Mouse (Mus musculus) liver, adult 2 months (tissue): ENCODE measurements at regions not wholly inside any gene's neighbourhood (a gene's known extent, or its start where the extent isn't known, plus 50 kb on each side); places are given as distances from the start of the nearest gene placed in this dataset.

ENCODE experiments used
- DNase-seq: peaks from one replicate; pipeline ENCODE4 v3.0.0-alpha.2; 2011; ENCODE audit warnings: low read depth, low spot score; ENCODE audit errors: extremely low read depth
- H3K27ac ChIP-seq: fragments of 200-500 bp; replicated peaks from 2 replicates; pipeline ENCODE4 v1.5.1; 2012; ENCODE audit warnings: low read depth, mild to moderate bottlenecking, control low read depth, inconsistent platforms, low read length; ENCODE audit not compliant: insufficient read depth
- H3K27me3 ChIP-seq: fragments of 200-500 bp; 2 replicates; pipeline ENCODE4 v1.6.1; 2012; ENCODE audit warnings: mild to moderate bottlenecking, moderate library complexity, low read length, inconsistent platforms; ENCODE audit not compliant: control insufficient read depth, insufficient read depth
- H3K36me3 ChIP-seq: fragments of 200-500 bp; 2 replicates; pipeline ENCODE4 v1.6.1; 2012; ENCODE audit warnings: low read length, inconsistent platforms; ENCODE audit not compliant: control insufficient read depth, insufficient read depth
- H3K4me1 ChIP-seq: fragments of 200-500 bp; 2 replicates; pipeline ENCODE4 v1.6.1; 2011; ENCODE audit warnings: low read length; ENCODE audit not compliant: control insufficient read depth, insufficient read depth
- H3K4me3 ChIP-seq: fragments of 200-500 bp; 2 replicates; pipeline ENCODE4 v1.5.1; 2011; ENCODE audit warnings: low read depth, mild to moderate bottlenecking, control low read depth, low read length, moderate library complexity; ENCODE audit not compliant: insufficient read depth
- H3K79me2 ChIP-seq: fragments of 200-500 bp; 2 replicates; pipeline ENCODE4 v1.6.1; 2012; ENCODE audit warnings: inconsistent platforms, mild to moderate bottlenecking, low read length, moderate library complexity; ENCODE audit not compliant: control insufficient read depth, insufficient read depth
- H3K9ac ChIP-seq: fragments of 200-500 bp; 2 replicates; pipeline ENCODE4 v1.6.1; 2012; ENCODE audit warnings: low read depth, mild to moderate bottlenecking, control low read depth, inconsistent platforms, low read length
- CTCF ChIP-seq: fragments of 200-500 bp; IDR thresholded peaks from 2 replicates; pipeline ENCODE4 v1.5.1; 2011; ENCODE audit warnings: low read depth, low read length, control low read depth
- POLR2A ChIP-seq: fragments of 200-500 bp; IDR thresholded peaks from 2 replicates; pipeline ENCODE4 v1.6.1; 2011; ENCODE audit warnings: low read length, control low read depth; ENCODE audit not compliant: insufficient read depth; ENCODE audit errors: extremely low read depth
- WGBS: fragments of 180-500 bp; shearing (Covaris S2); methylation state at CpG from one replicate; pipeline ENCODE4 v1.1.7; 2018; 5-methylcytosine and 5-hydroxymethylcytosine counted together

DNA sequence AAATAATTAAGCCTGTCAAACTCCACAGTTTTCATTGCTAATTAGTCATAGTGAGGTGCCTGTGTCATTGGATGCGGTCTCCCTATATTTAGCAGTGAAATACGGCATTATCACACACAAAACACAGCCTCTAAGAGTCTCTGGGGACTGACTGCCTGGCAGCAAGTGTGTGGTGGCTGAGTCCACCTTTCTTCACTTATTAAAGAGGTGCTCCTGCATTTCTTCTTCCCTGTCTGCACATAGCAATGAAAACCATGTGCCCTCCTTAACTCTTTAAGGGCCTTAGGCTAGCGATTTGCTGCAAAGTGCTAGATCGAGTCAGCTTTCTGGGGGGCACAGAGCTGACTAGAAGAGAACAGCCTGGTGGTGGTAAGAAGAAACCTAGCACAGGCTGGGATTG, 799.8 kb downstream of the Kcna4 start:
- DNase-seq = no peak
- 80% methylated on average over 4 of the region's 4 CpGs for WGBS
- H3K36me3 ChIP-seq = no peaks in the 10 kb centered on the region

DNA sequence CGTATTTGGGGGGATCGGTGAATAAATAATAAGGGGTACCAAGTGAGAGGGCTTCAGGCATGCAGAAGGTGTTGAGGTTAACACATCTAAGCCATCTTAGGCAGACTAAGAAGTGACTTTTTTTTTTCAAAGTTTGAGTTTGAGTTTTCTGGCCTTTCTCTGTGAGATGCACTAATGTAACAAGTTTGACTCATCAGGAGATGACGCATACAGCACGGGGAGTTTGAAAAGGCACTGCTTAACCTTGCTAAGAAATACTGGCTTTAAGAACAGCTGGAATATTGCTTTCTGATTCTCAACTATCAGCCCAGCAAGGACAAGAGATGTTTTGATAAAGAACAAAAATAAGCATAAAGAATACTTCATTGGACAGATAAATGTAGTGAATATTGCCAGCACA, 806.6 kb downstream of the Kcna4 start:
- no peak overlapping the region for H3K9ac ChIP-seq
- H3K27ac ChIP-seq = no peak overlapping the region
- H3K4me1 ChIP-seq = no peaks in the 10 kb centered on the region
- no peaks in the 10 kb centered on the region for H3K27me3 ChIP-seq
- H3K79me2 ChIP-seq = no peaks in the 10 kb centered on the region
- no peak for TF ChIP-seq CTCF
- DNase-seq = no peak
- H3K36me3 ChIP-seq = no peaks in the 10 kb centered on the region
- WGBS = 89% methylated on average over 4 of the region's 4 CpGs
- no peak overlapping the region for H3K4me3 ChIP-seq

More for the DNA sequence above, 799.8 kb downstream of the Kcna4 start:
- TF ChIP-seq CTCF (no peak), POLR2A (no peak)
- H3K4me1 ChIP-seq = no peaks in the 10 kb centered on the region
- H3K27me3 ChIP-seq = no peaks in the 10 kb centered on the region
- H3K79me2 ChIP-seq = no peaks in the 10 kb centered on the region
- H3K9ac ChIP-seq = no peak overlapping the region
- no peak overlapping the region for H3K27ac ChIP-seq
- H3K4me3 ChIP-seq = no peak overlapping the region

DNA sequence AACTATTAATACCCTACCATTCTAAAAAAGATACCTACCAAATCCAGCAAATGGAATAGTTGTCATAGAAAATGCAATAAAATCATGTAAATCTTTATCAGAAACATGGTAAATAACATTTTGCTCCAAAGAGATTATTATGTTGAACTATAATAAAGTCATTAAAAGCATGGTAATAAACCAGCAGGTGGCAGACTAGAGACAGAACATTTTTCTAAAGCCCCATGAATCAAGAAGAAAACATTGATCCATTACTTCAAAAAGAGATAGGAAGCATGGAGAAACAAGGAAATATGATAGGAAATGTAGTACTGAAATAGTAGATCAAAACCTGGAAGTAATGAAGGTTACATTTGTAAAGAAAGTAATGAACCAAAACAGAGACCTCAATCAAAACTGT, 819.7 kb downstream of the Kcna4 start:
- TF ChIP-seq POLR2A (no peak), CTCF (no peak)
- Histone ChIP-seq H3K79me2 (no peaks in the 10 kb centered on the region), H3K4me1 (no peaks in the 10 kb centered on the region), H3K27ac (no peak overlapping the region), H3K4me3 (no peak overlapping the region), H3K36me3 (no peaks in the 10 kb centered on the region), H3K27me3 (no peaks in the 10 kb centered on the region), H3K9ac (no peak overlapping the region)
- DNase-seq = peak; percentile 3

DNA sequence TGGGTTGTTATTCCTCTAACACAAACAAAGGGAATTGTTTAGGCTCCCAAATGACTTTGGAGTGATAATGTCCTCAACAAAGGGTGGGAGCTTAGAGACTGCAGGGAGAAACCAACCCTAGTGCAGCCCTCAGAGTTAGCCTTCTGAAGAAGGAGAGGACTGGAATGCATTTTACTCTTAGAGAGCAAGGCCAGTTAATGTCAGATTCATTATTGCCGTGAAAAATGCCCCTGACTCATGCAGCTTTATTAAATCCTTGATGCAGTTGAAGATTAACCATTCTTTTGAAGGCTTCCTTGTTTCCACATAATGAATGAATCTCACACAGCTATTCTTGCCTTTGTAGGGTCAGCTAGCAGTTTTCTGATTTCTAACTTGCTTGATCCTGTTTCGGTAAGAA, 855.3 kb downstream of the Kcna4 start:
- TF ChIP-seq POLR2A = no peak
- TF ChIP-seq CTCF = no peak
- Histone ChIP-seq H3K9ac (no peak overlapping the region), H3K27me3 (no peaks in the 10 kb centered on the region), H3K27ac (no peak overlapping the region), H3K36me3 (no peaks in the 10 kb centered on the region), H3K4me1 (no peaks in the 10 kb centered on the region), H3K79me2 (no peaks in the 10 kb centered on the region), H3K4me3 (no peak overlapping the region)
- 70% methylated on average over 2 of the region's 2 CpGs for WGBS
- DNase-seq = no peak

DNA sequence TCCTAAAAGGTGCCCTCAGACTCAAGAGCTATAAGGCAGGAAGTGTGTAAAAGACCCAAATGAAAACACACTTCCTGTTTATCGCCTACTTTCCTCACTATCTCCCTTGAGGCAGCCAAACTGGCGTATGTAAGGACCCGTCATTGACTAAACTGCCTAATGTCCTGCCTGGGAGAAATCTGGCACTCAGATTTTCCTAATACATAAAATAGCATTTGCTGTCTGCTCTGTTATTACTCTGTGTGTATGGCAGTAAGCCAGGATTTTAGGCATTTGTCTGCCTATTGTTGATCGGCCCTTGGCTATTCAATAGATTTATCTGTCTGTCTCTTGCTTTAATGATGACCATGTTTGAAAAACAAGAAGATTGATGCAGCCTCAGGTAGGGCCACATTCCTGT, 857.8 kb downstream of the Kcna4 start:
- 68% methylated on average over 4 of the region's 4 CpGs for WGBS
- no peak for TF ChIP-seq CTCF
- no peak for TF ChIP-seq POLR2A
- no peaks in the 10 kb centered on the region for H3K4me1 ChIP-seq
- DNase-seq = no peak
- H3K36me3 ChIP-seq = no peaks in the 10 kb centered on the region
- H3K79me2 ChIP-seq = no peaks in the 10 kb centered on the region
- no peak overlapping the region for H3K4me3 ChIP-seq
- no peak overlapping the region for H3K9ac ChIP-seq
- H3K27ac ChIP-seq = no peak overlapping the region
- no peaks in the 10 kb centered on the region for H3K27me3 ChIP-seq

DNA sequence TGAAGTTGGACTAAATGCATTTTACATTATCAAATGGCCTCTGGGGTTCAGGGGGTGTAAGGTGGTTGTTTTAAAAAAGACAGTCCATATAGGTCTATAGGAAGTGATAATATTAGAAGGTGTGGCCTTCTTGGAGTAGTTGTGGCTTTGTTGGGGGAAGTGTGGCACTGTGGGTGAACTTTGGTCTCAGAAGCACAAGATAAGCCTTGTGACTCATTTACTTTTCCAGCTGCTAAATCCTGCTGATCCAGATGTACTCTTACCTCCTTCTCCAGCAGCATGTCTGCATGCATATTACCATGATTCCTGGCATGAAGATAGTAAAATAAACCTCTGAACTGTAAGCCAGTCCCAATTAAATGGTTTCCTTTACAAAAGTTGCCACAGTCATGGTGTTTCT, 865.8 kb downstream of the Kcna4 start:
- Histone ChIP-seq H3K36me3 (no peaks in the 10 kb centered on the region), H3K9ac (no peak overlapping the region), H3K27me3 (no peaks in the 10 kb centered on the region), H3K27ac (no peak overlapping the region), H3K4me1 (no peaks in the 10 kb centered on the region), H3K79me2 (no peaks in the 10 kb centered on the region), H3K4me3 (no peak overlapping the region)
- TF ChIP-seq CTCF = no peak
- peak; percentile 2 for DNase-seq

DNA sequence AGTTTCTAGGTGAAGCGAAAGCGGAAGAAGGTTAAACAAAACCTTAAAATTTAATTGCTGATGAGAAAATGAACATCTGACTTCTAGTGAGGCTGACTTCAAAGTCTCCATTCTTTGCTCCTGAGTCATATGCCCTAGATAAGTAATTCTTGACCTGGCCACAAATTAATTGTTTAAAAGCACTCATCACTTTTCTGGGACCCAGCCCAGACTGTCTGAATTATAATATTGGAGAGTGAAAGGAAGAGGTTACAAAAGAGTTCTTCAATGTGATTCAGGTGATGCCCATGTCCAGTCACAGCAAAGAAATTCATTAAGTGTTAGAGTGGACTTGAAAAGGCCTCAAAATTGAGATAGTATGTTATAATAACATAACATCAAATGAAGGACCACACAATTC, 867.3 kb downstream of the Kcna4 start:
- TF ChIP-seq CTCF (no peak), POLR2A (no peak)
- no peak for DNase-seq
- Histone ChIP-seq H3K27me3 (no peaks in the 10 kb centered on the region), H3K4me1 (no peaks in the 10 kb centered on the region), H3K4me3 (no peak overlapping the region), H3K36me3 (no peaks in the 10 kb centered on the region), H3K9ac (no peak overlapping the region), H3K27ac (no peak overlapping the region), H3K79me2 (no peaks in the 10 kb centered on the region)
- 87% methylated on average over 2 of the region's 2 CpGs for WGBS
